Mouse (Mus musculus) T-helper 1 cell (primary cell): ENCODE data around the gene Dock8.

Source experiments
- in situ Hi-C: fragments of 300-600 bp; cut with MboI, MseI; formaldehyde crosslinking; loops from one replicate; pipeline ENCODE4 v1.15.1; 2025; ENCODE audit warnings: high pct_unique_total_duplicates

Dock8 gene

GRCm38 (mm10) chr19:25247858-25248552, 248.7 kb downstream of the Dock8 start:
- in situ Hi-C loops = loop anchor here (25.0 kb wide), 1 partner anchor 1239 kb away; no protein-coding TSS in a partner anchor

- in situ Hi-C loops = loop anchor here (25.0 kb wide), 1 partner anchor 1238 kb away; no protein-coding TSS in a partner anchor
Observed at GRCm38 (mm10) chr19:25249230-25249629, 249.9 kb downstream of the Dock8 start.

GRCm38 (mm10) chr19:25251610-25252140, 252.3 kb downstream of the Dock8 start:
- in situ Hi-C loops = no loop called here
